In genomic region chr12:36091964-36092363, GRCm38 (mm10) we compare ENCODE assay signal across 26 mouse cellular contexts. TPM values are rescaled to one million over a fixed set of nuclear protein-coding genes. Genes with fewer than 3 reads are reported as not detected.
DNase-seq lines count a peak whose midpoint lies in the region; ATAC-seq and TF ChIP-seq lines count a peak whose summit lies in the region.
"Had no signal": no experiment of that assay in that cellular context is flagged by ENCODE, and none has a peak within 500 bp of the region (broad histone marks: within the 10 kb centered on the region; RNA-seq: fewer than 3 reads in every experiment).

No protein-coding gene starts in this region.

- peak; percentile 28 for ATAC-seq in frontal cortex, adult (ENCODE audit: low TSS enrichment)
- ATAC-seq: activated CD4-positive, CD25-positive, alpha-beta regulatory T cell, adult 4 months; CD4-positive, CD25-positive, alpha-beta regulatory T cell, adult 4 months; forebrain, embryonic 14.5 days; forebrain, embryonic 16.5 days; Patski had no signal

- no peak for DNase-seq in frontal cortex, adult 2 months (ENCODE audit: extremely low spot score in 1 of 2, low spot score in 1 of 2)
- no peak for DNase-seq in left cerebral cortex, adult 2 months (ENCODE audit: extremely low spot score in 1 of 2, low spot score in 2 of 2)
- DNase-seq in left cerebral cortex, adult 11 months (ENCODE audit: low spot score), result no peak
- peak; percentile 64 for DNase-seq in brain, adult 2 months (ENCODE audit: low read depth, low spot score)
- DNase-seq in heart, postnatal 4 days, result no peak
- DNase-seq: adrenal gland, adult 8-10 months; adrenal gland, postnatal 14 days; B cell, adult 2 months; cerebellum, adult 11-12 months; cerebellum, adult 2 months; cerebellum, adult 9-10 months; cerebellum, postnatal 10 days; cerebellum, postnatal 25 days; embryo, embryonic 11 days had no signal

- TF ChIP-seq CTCF in left cerebral cortex, adult 2 months (IDR thresholded peaks at IDR 0.05), result no peak

- intact Hi-C loops in left cerebral cortex, adult 2 months (cut with DNase I), result loop anchor here (1.0 to 2.0 kb wide), 2 partner anchors 51 to 63 kb away; no protein-coding TSS in a partner anchor

- H3K4me3 ChIP-seq in left cerebral cortex, adult 2 months, result no peak overlapping the region
- H3K4me3 ChIP-seq: embryonic facial prominence, embryonic 13.5 days; embryonic facial prominence, embryonic 15.5 days; erythroblast, embryonic 14.5 days; forebrain, embryonic 10.5 days; forebrain, embryonic 12.5 days had no signal

- H3K27ac ChIP-seq in left cerebral cortex, adult 2 months, result peak overlapping the region; percentile 57; the same call in 1 of the 2 replicates
- H3K27ac ChIP-seq: embryonic facial prominence, embryonic 13.5 days; embryonic facial prominence, embryonic 15.5 days; forebrain, embryonic 10.5 days; forebrain, embryonic 12.5 days had no signal

RNA-seq across cellular contexts. Expression of gene Tspan13, which starts 49.7 kb away (rescaled TPM):
- polyA plus RNA-seq in frontal cortex, adult 2 months (2012; rRNA removed), result 137 and 158 TPM in 2 replicates
- 100 to 1,000 TPM; 197 to 200 TPM for total RNA-seq in left cerebral cortex, adult 2 months (2021)
- total RNA-seq in heart, postnatal 4 days (2021), result 10 to 100 TPM; 53.1 to 59.6 TPM
- total RNA-seq: G1E had no signal
